Mouse (Mus musculus): ENCODE results near the gene Gm2237. TPM values are rescaled to one million over a fixed set of nuclear protein-coding genes. Genes with fewer than 3 reads are reported as not detected.

Gene Gm2237
- 0.73 and 0.79 TPM in 2 replicates for polyA plus RNA-seq (2015; fragmentation: Nextera tagmentation; extraction: Ambion mirVana)

DNA sequence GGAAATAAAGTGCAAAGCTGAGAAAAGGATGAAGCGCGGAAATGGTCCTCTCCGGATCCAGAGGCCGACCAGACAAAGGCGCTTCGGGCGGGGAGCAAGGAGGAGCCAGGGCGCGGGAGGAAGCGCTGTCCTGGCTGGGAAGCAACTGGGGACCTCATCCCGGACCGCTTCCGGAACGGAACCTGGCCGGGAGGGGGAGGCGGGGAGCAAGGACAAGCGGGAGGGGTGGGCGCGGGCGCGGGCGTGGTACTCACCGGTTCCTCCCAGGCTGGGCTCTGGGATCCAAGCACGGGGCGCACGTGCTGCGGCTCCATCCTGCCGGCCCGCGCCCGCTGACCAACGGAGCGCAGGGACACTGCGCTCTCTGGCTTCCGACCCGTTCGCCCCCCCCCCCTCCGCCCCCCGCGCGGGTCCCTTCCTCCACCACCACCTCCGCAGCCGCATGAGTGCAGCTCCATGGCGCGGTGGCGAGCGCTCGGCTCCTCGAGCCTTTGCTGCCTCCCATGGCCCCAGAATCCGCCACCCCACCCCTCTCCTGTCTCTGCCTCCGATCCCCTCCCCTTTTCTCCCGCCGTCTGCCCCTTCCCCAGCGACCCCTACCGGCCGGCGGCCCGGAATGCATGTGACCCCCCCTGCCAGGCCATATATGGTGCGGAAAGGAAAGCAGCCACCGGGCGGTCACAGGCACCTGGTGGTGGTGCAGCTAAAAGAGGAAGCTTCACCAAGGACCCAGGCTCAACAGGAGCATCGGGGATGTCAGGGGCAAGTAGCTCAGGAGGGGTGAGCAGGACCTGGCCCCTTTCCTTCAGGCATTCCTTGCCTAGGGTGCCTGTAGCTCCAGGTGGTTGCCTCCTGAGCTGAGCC lies at the start of gene Gm2237:
Gene Gm2237, minus strand, starts transcription at position 332 of the 864 bp plus-strand sequence.

DNA sequence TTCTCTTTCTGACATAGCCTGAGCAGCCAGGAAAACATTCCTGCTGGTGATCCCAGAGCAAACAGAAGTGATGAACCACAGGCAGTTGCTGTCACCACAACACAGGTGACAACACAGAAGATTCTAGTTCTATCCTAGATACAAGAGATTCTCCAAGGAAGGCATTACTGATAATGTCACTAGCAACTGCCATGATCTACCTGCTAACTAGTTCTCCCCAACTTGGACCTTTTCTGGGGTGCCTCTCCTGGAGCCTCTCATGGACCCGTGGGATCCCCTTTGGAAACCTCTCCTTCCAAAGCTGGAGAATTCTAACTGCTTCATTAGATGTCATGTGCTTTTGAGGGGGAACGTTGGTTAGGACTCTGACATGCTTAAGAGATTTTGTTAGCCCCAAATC lies 17.5 kb upstream of the Gm2237 start, which contains the start of gene Gm5458:
Gene Gm5458, minus strand, starts transcription at position 101 of the 400 bp plus-strand sequence.

DNA sequence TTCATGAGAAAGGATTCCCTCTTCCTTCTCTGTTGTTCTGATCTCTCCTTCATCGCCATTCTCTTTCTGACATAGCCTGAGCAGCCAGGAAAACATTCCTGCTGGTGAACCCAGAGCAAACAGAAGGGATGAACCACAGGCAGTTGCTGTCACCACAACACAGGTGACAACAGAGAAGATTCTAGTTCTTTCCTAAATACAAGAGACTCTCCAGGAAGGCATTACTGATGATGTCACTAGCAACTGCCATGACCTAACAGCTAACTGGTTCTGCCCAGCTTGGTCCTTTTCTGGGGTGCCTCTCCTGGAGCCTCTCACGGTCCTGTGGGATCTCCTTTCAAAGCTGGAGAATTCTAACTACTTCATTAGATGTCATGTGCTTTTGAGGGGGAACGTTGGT lies 35.1 kb downstream of the Gm2237 start, which contains the start of gene Gm2244:
Gene Gm2244, minus strand, starts transcription at position 101 of the 400 bp plus-strand sequence.

Other genes with a start within 250 kb of the Gm2237 start
- gene Gm21738, start 166.2 kb downstream of the Gm2237 start, polyA plus RNA-seq (2015; fragmentation: Nextera tagmentation; extraction: Ambion mirVana) = not detected in 2 replicates
- not detected in 2 replicates for gene Gm2244, start 35.2 kb downstream of the Gm2237 start, polyA plus RNA-seq (2015; fragmentation: Nextera tagmentation; extraction: Ambion mirVana)
- not detected in 2 replicates for gene Gm5458, start 17.4 kb upstream of the Gm2237 start, polyA plus RNA-seq (2015; fragmentation: Nextera tagmentation; extraction: Ambion mirVana)
- 55.1 and 56.3 TPM in 2 replicates for gene Nid2, start 166.1 kb upstream of the Gm2237 start, polyA plus RNA-seq (2015; fragmentation: Nextera tagmentation; extraction: Ambion mirVana)
- 174 and 177 TPM in 2 replicates for gene Rtraf, start 238.7 kb upstream of the Gm2237 start, polyA plus RNA-seq (2015; fragmentation: Nextera tagmentation; extraction: Ambion mirVana)